ENCODE assay signal across 8 mouse cellular contexts in genomic region chr12:99391942-99392880, GRCm38 (mm10).
A peak's percentile ranks its signal among the peaks of the same experiment; 100 is the strongest.
DNase-seq lines count a peak whose midpoint lies in the region; ATAC-seq lines count a peak whose summit lies in the region.

No protein-coding gene starts in this region.

- ATAC-seq in inflammation-experienced regulatory T-cells, adult 6 months, result peak; percentile 81
- peak; percentile 86 for ATAC-seq in megakaryocyte-erythroid progenitor cell, adult 5-6 weeks (replicated peaks; ENCODE audit: low FRiP score, low TSS enrichment, poor library complexity, severe bottlenecking)

- intact Hi-C loops in gastrocnemius, postnatal 14 days (cut with DNase I; ENCODE audit: low total_unique reads), result loop anchor here (10.0 kb wide), 1 partner anchor 297 kb away; no protein-coding TSS in a partner anchor
- intact Hi-C loops in left cerebral cortex, postnatal 10 days (cut with DNase I), result loop anchor here (5.0 to 10.0 kb wide), 3 partner anchors 170 to 443 kb away; partner anchors contain the start of gene Foxn3

- peak; percentile 99 to 100 for DNase-seq in adrenal gland, adult (ENCODE audit: inconsistent age in 2 of 2, low spot score in 1 of 2)
- peak; percentile 97 for DNase-seq in embryo, embryonic 10.5 days (ENCODE audit: low spot score)
- peak; percentile 99 for DNase-seq in gastrocnemius, postnatal 14 days
- DNase-seq in left cerebral cortex, postnatal 10 days (ENCODE audit: extremely low spot score in 1 of 2, low spot score in 2 of 2), result peak; percentile 98 to 99
- peak; percentile 97 for DNase-seq in right cerebral cortex, postnatal 25 days
- DNase-seq in urinary bladder, postnatal 4 days (ENCODE audit: low spot score in 2 of 2), result peak; percentile 98 to 100

Comparison
In these comparisons a context has a peak if more than half of its experiments do, and no peak if none do; other contexts are left out.
1. Peak in every context shown above with its lines: DNase-seq and ATAC-seq.